Mouse (Mus musculus): ENCODE measurements around the gene Col25a1. TPM values are rescaled to one million over a fixed set of nuclear protein-coding genes. Genes with fewer than 3 reads are reported as not detected.
A peak's percentile ranks its signal among the peaks of the same experiment; 100 is the strongest.

Gene Col25a1
- total RNA-seq, 2 experiments from 2014 or later: 44.9 to 47.0 TPM

GRCm38 (mm10) chr3:130218232-130218728, 87.0 kb downstream of the Col25a1 start:
- DNase-seq (ENCODE audit: extremely low spot score in 1 of 2, low spot score in 2 of 2): no peak
- Histone ChIP-seq H3K4me3 (no peak overlapping the region), H3K27ac (no peak overlapping the region)
- intact Hi-C loops (cut with DNase I): no loop called here
- no peak for TF ChIP-seq CTCF (IDR thresholded peaks at IDR 0.05)

DNA sequence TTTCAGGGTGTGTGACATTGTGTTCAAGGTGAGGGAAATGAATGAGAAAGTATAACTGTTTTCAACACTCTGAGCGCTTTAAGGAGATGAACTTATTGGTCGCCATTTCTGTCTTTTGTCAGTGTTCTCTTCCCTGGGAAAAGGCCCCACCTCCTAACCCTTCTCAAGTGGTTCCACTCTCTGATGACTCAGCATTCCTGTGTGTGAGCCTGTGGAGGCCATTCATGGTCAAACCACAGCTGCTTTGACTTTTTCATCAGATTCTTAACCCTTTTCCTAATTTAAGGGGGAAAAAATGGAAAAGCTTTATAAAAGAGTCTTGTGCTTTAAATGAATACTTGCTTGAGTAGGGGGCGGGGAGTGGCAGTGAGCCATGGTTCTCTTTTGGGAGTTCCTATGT, 89.5 kb downstream of the Col25a1 start:
- Histone ChIP-seq H3K27ac (no peak overlapping the region), H3K4me3 (no peak overlapping the region)
- intact Hi-C loops (cut with DNase I): no loop called here
- DNase-seq (ENCODE audit: extremely low spot score in 1 of 2, low spot score in 2 of 2): no peak
- no peak for TF ChIP-seq CTCF (IDR thresholded peaks at IDR 0.05)

DNA sequence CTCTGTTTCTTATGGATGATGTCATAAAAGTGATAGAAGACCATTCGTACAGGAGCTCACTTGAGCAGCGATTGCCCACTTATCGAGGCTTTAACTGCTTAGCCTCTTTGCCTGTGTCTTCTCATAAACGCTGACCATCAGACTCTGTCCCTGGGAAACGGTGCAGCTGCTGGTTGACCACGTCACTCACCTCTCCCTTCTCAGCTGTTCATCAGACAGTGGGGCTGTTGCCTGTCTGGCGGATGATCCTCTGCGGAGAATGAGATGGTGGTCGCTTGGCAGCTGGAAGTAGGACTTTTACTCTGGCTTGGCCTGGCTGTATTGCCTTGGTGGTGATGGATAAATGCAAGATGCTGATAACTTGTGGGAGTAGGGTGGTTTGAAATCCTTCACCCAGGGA, 96.9 kb downstream of the Col25a1 start:
- intact Hi-C loops (cut with DNase I): no loop called here
- no peak overlapping the region for H3K4me3 ChIP-seq
- H3K27ac ChIP-seq: no peak overlapping the region
- no peak for DNase-seq (ENCODE audit: extremely low spot score in 1 of 2, low spot score in 2 of 2)
- no peak for TF ChIP-seq CTCF (IDR thresholded peaks at IDR 0.05)

GRCm38 (mm10) chr3:130232944-130233343, 101.6 kb downstream of the Col25a1 start:
- TF ChIP-seq CTCF (IDR thresholded peaks at IDR 0.05): no peak
- no peak overlapping the region for H3K27ac ChIP-seq
- intact Hi-C loops (cut with DNase I): no loop called here
- DNase-seq (ENCODE audit: extremely low spot score in 1 of 2, low spot score in 2 of 2): no peak
- no peak overlapping the region for H3K4me3 ChIP-seq

DNA sequence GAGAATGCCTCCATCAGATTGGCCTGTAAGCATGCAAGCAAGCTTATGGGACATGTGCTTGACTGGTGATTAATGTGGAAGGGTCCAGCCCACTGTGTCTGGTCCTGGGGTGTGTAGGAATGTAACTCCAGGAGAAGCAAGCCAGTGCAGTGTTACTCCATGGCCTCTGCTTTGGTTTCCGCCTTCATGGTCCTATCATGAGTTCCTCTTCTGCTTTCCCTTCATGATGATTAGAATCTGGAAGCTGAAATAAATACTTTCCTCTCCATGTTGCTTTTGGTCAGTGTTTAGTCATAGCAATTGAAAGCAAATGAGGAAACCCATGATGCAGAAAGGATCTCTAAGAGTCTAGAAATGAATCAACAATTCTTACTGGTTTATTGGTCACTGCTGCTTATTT, 103.9 kb downstream of the Col25a1 start:
- no peak overlapping the region for H3K4me3 ChIP-seq
- no peak for DNase-seq (ENCODE audit: extremely low spot score in 1 of 2, low spot score in 2 of 2)
- intact Hi-C loops (cut with DNase I): no loop called here
- H3K27ac ChIP-seq: no peak overlapping the region
- no peak for TF ChIP-seq CTCF (IDR thresholded peaks at IDR 0.05)

- H3K4me3 ChIP-seq: no peak overlapping the region
- H3K27ac ChIP-seq: no peak overlapping the region
- no peak for DNase-seq (ENCODE audit: extremely low spot score in 1 of 2, low spot score in 2 of 2)
- intact Hi-C loops (cut with DNase I): no loop called here
- TF ChIP-seq CTCF (IDR thresholded peaks at IDR 0.05): no peak
These were observed 104.8 kb downstream of the Col25a1 start for GRCm38 (mm10) chr3:130236129-130236528.

DNA sequence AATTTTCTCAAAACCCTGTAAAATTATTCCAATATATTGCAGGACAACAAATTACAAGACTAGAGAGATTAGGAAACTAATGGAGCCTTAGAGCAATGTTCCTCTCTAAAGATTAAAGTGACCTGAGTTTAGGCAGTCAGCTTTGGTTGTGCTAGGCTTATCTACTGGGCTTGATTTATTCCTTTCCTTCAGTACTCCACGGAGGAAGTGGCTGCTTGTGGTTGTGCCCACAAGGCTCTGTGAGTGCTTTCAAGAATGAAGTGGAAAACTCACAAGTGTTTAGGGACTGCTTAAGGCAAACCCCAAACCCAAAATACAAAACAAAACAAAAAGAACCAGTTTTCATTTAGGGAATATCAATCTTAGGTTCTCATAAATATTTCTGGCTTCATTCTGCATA, 106.6 kb downstream of the Col25a1 start:
- no peak for TF ChIP-seq CTCF (IDR thresholded peaks at IDR 0.05)
- DNase-seq (ENCODE audit: extremely low spot score in 1 of 2, low spot score in 2 of 2): no peak
- no peak overlapping the region for H3K4me3 ChIP-seq
- no peak overlapping the region for H3K27ac ChIP-seq
- intact Hi-C loops (cut with DNase I): no loop called here

- intact Hi-C loops (cut with DNase I): no loop called here
- Histone ChIP-seq H3K27ac (no peak overlapping the region), H3K4me3 (no peak overlapping the region)
- no peak for DNase-seq (ENCODE audit: extremely low spot score in 1 of 2, low spot score in 2 of 2)
- no peak for TF ChIP-seq CTCF (IDR thresholded peaks at IDR 0.05)
These were observed 110.6 kb downstream of the Col25a1 start for GRCm38 (mm10) chr3:130241924-130242323.

DNA sequence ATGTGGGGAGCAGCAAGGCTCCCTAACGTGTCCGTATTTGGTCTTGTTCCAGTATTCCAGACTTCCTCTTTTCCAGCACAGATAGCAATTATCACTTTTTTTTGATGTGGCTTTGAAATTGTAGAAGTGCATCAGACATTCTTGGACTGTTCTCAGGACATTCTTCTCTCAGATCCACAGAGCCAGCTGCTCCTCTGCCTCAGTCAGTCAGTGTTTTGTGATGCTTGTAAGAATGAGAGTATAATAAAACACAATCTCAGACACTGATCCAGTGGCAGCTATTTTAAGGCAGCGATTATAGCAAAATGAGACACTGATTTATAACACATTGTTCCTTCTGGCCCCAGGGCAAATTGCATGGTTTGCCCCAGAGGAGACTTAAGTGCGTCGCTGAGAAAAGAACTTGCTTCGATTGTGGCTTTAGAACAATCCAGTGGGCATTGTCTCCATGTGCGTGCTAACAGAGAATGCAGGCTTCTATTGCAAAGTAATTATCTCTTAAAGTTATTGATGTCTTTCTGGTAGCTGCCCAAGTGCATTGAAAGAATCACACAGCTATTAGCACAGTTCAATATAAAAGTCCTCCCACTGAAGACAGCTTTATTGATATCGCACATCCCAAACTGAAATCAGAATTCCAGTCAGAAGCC, 111.5 kb downstream of the Col25a1 start:
- no peak for TF ChIP-seq CTCF (IDR thresholded peaks at IDR 0.05)

GRCm38 (mm10) chr3:130252355-130252754, 121.1 kb downstream of the Col25a1 start:
- no peak for DNase-seq (ENCODE audit: extremely low spot score in 1 of 2, low spot score in 2 of 2)
- no peak for TF ChIP-seq CTCF (IDR thresholded peaks at IDR 0.05)
- intact Hi-C loops (cut with DNase I): no loop called here
- no peak overlapping the region for H3K4me3 ChIP-seq
- H3K27ac ChIP-seq: no peak overlapping the region

More for the DNA sequence above, 111.5 kb downstream of the Col25a1 start:
- intact Hi-C loops (cut with DNase I): no loop called here
- H3K4me3 ChIP-seq: no peak overlapping the region
- no peak overlapping the region for H3K27ac ChIP-seq
- no peak for DNase-seq (ENCODE audit: extremely low spot score in 1 of 2, low spot score in 2 of 2)

DNA sequence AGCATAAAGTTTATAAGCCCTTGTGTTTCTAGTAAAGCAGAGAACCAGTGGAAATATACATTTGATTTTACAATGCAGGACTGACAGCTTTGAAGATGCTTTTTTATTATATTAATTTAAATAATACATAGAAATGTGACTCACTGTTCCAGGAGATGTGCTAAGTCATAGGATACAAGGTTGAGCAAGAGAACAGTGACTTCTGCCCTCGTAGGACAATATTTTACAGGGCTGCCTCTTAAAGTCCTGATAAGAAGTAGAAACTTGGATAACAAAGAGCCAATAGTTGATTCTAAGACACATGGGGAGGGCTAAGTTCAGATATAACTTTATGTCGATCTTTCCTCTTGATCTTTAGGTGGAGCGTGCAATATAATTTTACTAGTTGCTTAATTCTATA, 124.8 kb downstream of the Col25a1 start:
- intact Hi-C loops (cut with DNase I): no loop called here

GRCm38 (mm10) chr3:130256610-130257009, 125.3 kb downstream of the Col25a1 start:
- intact Hi-C loops (cut with DNase I): no loop called here
- H3K27ac ChIP-seq: no peak overlapping the region
- no peak for DNase-seq (ENCODE audit: extremely low spot score in 1 of 2, low spot score in 2 of 2)
- no peak for TF ChIP-seq CTCF (IDR thresholded peaks at IDR 0.05)
- H3K4me3 ChIP-seq: no peak overlapping the region

More for the DNA sequence above, 124.8 kb downstream of the Col25a1 start:
- no peak overlapping the region for H3K4me3 ChIP-seq
- DNase-seq (ENCODE audit: extremely low spot score in 1 of 2, low spot score in 2 of 2): no peak
- no peak overlapping the region for H3K27ac ChIP-seq
- TF ChIP-seq CTCF (IDR thresholded peaks at IDR 0.05): no peak

DNA sequence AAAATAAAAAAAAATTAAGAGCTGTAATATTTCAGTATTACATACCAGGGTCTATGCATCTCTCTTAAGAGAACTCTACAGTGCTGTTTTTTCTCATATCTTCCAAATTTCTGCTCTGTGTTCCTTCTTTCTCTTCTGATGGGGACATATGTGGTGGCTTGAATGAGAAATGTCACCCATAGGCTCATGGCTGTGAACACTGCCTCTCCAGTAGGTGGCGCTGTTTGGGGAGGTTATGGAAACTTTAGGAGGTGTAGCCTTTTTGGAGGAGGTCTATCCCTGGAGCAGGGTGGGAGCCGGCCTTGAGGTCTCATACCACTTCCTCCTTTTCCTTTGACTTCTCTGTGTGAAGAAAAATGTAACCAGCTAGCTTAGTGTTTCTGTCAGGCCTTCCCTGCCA, 128.4 kb downstream of the Col25a1 start:
- Histone ChIP-seq H3K4me3 (no peak overlapping the region), H3K27ac (no peak overlapping the region)
- peak; percentile 19 for TF ChIP-seq CTCF (IDR thresholded peaks at IDR 0.05)
- intact Hi-C loops (cut with DNase I): no loop called here
- DNase-seq (ENCODE audit: extremely low spot score in 1 of 2, low spot score in 2 of 2): no peak
